Mouse (Mus musculus) right cerebral cortex, adult 2 months (tissue): Measurements from ENCODE around the gene Kazn.

Source experiments
- DNase-seq, 2 experiments: peaks; one replicate each; pipeline ENCODE4 v3.0.0; 2021 to 2022; ENCODE audit warnings: low spot score in 2 of 2

The Kazn gene

DNA sequence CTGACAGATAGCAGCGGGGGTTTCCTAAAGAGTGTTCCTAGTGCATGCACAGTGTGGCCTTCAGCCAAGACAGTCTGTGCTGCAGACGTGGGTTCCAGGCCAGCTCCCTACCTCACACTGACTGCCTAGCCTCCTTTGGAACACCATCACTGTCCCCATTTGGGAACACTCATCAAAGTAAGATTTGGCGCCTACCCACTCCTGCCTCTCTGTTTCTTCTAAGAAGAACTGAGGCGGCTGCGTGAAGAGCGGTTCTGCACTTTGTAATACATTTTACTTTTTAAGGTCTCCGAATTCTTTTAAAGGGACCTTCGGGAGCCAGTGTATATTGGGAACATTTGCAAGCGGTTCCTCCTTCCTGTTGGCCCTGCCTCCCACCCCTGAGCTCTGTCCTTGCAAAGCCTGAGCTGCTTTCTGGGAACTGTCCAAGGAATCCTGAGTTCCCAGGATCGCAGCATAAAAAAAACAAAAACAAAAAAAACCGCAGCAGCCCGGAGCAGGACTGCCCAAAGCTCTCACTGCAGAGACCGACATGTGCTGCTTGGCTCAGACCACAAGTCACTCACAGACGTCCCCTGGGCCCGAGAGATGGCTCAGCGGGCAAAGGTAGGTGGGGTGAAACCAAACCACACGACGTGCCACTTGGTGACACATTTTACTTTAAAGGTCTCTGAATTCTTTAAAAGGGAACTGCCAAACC lies 161.5 kb downstream of the Kazn start:
- peak in 1 of 2 experiments; percentile 31 for DNase-seq

DNA sequence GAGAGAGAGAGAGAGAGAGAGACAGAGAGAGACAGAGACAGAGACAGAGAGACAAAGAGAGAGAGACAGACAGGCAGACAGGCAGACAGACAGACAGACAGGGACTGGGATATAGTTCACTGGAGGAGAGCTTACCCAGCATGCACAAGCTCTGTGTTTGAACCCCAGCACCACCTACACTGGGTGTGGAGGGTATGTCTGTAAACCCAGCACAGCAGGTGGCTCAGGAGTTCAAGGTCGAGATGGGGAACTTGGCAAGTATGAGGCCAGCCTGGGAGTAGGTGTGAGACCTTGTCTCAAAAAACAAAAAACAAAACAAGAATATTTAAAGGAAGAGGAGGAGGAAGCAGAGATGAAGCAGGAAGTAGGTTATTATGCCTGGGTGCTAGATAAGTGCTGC lies 162.3 kb downstream of the Kazn start:
- no peak for DNase-seq

DNA sequence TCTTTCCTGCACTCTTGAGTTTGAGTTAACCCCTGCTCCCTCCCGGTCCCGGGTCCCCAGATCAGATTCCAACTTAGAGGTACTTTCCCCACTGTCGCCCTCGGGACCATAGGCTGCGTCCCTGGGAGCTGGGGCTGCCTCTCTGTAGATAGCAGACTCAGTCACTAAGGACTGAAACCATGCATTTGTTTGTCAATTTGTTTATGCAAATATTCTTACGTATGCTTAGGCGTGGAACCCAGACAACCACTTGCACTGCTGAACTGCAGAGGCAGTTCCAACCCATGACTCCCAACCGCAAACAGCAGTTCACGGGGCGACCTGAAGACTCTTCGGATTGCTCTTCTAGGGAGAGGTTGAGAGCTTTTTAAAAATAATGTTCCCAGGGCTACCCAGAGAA lies 163.3 kb downstream of the Kazn start:
- no peak for DNase-seq

DNA sequence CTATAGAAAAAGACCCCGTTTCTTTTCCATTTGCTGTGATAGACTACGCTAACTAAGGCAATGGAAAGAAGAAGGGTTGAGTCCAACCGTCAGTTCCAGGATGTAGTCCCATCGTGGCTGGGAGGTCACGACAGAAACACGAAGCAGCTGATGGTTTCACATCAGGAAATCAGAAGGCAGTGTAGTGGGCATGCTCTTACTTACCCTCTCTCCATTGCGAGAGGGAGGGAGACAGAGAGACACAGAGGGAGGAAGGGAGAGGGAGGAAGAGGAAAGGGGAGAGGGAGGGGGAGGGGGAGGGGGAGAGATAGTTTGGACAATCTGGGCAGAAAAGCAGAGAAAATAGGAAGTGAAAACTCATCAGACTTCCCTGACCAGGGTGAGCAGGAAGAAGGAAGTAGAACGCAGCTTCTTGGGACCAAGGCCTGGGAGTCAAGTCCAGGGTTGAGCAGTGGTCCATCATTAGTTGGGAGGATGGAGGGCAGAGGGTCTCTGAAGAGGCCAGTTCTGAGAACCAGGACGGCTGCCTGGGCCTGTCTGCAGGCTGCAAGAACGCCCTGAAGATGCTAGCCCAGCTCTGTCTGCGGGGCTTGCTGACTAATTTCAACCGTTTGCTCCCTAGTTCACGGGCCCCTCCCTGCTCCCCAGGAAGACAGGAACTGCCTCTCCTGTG lies 165.0 kb downstream of the Kazn start:
- no peak for DNase-seq

DNA sequence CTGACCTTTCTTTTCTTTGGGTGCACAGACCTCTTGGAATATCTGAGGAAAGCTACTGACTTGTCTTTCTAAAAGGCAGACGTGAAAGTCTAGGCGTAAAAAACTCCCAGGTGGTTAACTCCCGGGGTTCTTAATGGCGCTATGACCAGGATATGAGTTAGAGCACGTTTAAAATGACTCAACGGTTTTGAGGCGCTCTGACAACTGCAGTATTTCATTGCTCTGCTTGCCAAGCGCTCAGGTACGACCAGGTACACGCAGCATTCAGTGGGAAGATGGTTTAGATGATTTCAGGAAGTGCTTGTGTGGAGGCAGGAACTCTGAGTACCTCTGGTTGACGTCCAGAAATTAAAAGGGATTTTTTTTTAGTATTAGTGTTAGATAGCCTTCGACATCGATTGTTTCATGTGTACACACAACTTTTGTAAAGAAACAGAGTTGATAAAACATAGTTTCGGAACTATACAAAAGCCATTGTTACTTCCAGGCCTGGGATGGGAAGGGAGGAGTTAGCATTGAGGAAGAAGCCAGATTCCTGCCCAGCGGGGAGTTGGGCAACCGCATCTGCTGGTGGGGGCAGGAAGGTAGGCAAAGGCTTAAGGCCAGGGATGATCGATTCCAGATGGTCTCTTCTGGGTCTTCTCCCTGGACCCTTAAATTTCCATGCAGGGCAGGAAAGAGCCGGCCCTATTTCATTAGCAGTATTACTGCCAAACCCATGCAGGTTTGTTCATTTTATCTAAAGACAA lies 167.8 kb downstream of the Kazn start:
- no peak for DNase-seq

DNA sequence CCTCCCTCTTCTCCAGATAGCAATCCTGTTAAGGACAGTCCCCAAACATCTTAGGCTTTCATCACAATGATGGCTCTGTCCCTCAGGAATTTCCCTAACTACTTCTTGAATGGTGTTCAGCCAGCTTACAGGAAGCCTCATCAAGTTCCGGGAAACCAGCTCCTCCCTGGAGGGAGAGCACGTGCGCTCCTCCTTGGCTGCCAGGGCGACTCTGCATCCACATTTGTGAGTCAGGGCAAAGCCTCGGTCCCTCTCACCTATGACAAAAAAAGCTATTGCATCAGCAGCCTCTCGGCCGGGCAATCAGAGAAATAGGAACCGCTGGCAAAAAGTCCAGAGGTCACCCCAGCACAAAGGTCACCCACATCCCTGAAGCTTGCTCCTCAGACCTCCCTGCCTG lies 168.4 kb downstream of the Kazn start:
- DNase-seq, result no peak

DNA sequence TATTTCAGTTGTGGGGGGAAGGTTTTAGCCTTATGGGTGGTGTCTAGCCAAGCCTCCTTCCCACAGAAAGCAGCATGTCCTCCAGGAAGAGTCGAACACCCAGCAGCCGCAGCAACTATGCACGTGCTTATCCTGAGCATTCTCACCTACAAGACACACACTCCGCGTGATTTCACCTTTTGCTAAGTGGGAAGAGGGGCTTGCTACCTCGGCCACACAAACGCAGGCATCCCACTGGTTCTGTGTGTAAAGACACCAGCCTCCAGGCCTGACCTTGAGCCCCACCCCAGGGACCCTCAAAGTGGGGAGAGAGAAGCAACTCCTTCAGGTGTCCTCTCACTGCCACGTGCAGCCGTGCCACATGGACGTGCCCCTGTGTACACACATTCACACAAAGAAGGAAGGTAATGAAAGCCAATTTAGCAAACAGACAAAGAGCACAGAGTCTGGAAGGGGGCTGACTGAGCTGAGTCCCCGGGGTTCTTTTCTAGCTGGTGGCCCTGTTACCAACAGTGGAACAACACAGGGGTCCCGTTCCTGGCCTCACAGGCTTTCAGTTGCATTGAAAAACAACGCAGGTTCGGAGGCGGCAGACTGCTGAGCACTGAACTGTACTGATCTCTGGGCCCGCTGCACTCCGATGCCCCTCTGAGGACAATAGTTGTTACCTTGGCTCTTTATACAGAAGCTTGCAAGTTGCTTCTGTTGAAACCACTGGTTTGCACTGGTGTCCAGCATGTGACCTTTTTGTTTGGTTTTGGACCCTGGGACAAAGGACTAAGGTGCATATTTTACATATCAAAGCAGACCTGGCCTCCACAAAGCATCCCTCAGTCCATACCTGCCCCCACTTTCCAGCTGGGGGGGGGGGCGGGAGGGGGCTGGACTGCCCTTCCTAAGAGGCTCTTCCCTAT lies 170.0 kb downstream of the Kazn start:
- DNase-seq, result no peak

DNA sequence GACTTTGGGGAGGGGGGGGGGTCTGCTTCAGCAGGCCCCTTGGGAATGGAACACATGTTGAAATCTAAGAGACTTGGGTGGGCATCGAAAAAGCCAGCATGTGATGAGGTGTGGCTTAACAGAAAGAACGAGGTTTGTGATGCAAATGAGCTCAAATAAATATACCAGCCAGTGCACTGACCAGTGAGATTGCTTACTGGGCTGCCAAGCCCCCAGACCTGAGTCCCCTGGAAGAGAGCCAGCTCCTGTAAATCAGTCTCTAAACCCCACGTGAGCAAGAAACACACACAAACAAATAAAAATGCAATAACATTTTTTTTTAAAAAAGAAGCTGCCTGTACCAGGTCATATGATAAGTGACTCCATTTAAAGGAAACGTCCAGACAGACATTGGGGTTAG lies 172.6 kb downstream of the Kazn start:
- no peak for DNase-seq

DNA sequence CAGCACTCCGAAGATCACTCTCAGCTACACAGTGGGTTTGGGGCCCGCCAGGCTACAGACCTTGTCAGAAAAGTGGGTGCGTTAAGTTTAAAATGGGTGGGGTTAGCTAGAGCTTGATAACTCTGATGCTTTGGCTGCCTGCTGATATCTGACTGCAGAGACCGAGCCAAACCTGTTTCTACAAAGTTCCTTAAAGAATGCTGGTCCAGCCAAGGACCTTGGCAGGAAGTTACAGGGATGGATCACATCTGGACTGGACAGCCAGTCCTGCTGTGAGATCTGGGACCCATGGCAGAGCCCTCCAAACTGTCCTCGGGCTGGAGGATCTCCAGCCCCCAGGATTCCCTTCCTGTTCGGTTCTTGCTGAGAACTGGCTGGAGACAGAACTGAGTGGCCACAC lies 173.4 kb downstream of the Kazn start:
- no peak for DNase-seq

DNA sequence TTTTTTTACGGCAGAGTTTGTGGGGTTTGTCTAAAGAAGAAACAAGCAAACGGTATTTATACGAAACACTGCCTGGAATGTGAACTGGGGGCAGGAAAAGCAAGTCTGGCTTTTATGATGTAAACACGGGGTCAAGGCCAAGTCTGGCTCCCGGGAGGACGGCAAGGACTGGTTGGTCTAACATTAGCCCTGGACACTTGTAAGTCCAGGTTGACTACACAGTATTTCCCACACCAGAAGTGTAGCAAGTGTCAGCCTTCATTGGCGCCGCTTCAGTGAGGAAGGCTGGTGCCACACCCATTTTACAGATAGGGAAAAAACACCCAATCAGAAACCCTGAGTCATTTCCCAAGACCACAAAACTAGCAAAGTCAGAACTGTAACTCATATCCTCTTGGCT lies 173.9 kb downstream of the Kazn start:
- no peak for DNase-seq

DNA sequence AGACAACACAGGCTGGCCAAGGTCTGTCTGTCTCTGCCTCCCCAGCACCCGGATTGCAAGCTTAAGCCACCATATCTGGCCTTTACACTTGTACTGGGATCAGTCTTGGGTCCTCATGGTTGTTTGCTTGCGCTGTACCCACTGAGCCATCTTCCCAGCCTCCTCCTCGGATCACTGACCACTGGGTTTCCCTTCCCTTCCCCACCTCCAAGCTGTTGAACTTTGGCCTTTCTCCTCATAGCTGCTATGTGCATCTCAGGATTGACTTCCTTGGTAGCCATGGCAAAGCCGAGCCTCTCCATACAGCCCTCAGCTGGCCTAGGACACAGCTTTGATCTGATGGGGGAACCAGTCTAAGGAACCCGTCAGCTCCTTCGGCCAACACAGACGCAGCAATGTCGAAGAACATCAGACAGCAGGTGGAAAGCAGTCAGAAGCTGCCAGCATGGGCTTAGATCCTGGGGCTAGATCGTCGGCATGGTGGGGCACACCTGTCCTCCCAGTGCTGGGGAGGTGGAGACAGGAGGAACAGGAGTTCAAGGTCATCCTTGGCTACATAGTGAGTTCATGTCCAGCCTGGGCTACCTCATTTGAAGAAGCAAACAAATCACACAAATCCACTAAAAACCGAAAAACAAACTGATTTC lies 174.5 kb downstream of the Kazn start:
- DNase-seq, result no peak

DNA sequence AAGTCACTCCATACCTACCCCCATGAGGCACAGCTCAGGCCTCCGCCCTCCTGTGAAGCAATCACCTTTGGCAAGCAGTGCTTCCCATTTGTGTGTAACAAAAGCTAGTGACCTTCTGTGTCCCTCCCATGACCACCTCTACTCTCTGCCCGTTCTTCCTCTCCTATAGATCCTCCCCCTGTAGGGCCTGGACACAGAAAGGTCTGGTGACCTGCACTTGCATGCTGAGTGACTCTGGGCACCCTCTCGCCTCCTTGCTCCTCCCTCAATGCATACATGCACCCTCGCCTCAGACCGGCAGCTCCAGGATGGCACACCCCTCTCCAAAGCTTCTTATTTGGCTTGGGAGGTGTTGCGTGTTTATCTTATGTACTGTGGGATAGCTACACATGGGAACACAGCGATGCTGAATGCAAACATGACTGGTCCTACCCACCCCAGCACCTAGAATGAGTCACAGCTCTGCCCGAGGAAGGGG lies 176.1 kb downstream of the Kazn start:
- no peak for DNase-seq

DNA sequence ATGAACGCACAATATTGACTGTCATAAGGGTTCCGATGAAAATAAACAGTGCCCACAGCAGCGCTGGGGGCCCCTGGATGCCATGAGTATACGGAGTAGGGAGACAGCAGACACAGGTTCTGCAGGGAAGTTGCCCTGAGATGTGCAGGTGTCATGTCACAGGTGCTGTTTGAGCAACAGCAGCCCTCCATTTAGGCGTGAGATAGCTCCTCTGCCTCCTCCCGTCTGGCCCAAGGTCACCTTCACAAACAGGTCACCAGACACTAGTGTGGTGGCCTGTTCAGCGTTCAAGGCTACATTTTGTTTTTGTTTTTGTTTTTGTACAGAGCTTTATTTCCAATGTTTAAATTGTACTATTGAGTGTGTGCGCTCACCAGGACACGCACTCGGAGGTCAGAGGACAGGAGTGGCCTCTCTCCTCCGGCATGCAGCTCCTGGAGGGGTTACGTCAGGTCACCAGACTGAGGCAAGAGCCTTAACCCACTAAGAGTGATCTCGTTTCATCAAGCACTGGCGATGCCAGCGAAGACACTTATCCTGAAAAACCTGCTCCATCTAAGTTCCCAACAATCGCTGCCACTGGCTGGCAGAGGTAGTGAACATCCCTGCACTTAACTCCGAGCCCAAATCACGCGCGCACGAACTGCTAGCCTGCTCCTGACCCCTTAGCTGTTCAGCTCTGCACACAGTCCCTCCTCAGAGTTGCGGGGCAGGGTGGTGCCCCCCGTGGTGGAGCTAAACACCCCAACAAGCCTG lies 177.5 kb downstream of the Kazn start:
- DNase-seq, result no peak

DNA sequence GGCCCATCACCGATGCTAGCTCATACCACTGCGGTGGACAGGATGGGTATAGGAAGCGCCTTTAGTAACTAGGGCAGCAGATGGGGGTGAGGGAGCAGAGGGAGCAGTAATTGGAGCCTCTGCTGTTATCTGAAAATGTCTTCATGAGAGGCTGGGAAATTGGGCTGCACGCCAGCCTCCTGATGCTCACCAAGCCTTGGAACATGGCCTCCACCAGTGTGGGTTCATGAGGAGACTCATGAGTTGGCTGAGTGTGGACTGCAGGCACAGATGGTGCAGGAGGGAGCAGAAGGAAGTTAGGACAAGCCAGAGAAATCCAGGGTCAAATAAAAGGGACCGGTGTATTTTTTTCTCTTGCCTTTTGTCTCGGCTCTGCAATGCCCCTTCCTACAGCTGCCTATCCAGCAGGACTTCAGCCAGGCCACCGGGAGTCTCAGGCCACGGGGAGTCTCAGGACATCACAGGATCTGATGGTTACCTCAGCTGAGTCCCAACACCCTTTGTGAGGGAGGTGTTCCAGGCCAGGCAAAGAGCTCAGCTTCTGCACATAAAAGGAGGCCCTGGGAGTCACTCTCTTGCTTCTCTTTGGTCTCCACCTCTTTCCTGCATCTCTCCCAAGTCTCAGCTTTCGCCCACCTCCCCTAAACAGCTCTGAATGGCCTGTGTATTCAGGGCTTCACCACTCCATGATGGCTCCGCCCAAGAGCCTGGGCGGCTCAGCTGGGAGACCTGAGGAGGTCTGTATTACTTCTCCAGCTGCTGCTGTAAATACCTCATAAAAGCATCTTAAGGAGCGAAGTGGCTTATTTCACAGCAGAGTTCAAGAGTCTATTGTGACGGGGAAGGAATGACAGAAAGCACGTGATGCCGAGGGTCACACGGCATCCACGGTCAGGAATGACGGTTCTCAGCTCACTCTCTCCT lies 178.5 kb downstream of the Kazn start:
- DNase-seq, result no peak

DNA sequence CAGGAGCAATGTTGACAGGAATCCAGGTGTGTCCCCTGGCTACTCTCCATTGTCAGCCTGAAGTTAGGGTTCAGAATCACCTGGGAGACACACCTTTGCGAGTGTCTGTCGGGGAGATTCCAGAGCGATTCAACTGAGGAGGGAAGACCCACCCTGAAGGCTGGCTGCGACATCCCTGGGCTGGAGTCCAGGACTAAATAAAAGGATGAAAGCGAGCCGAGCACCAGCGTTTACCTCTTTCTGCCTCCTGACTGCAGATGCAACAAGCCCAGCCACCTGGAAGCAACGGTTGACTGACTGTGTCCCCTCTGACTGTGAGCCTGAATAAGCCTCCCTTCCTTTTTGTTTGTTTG lies 179.4 kb downstream of the Kazn start:
- DNase-seq, result no peak

DNA sequence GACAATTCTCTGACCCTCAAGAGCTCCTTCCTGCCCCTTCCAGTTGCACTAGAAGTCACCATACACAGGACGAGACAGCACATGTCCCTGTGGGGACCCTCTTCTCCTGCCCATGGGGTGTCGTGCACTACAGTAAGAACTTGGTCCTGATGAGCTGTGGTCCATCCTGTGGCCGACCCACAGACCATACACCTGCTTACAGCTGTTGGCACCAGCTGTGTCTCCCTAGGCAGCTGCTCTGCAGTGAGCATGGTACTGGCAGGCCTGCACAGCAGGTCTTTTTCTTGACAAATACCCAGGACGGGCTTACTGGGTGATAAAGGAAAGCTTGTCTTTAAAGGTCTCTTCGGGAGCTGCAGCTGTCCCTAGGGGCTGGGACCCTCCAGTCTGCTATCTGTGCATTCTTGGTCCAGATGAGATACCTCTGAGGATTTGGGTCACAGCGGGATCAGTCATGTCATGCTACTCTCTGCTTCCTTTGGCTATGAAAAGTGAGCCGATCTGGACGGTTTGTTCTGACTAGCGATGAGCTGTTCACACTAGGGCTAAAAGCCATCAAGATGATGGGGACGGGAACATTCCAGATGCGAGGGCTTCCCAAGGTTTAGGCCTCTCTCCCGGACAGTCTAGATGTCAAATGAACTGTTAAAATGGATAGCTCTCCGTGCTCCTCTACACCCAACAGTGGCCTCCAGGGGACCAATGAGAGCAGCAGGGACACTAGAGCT lies 179.9 kb downstream of the Kazn start:
- DNase-seq, result no peak

DNA sequence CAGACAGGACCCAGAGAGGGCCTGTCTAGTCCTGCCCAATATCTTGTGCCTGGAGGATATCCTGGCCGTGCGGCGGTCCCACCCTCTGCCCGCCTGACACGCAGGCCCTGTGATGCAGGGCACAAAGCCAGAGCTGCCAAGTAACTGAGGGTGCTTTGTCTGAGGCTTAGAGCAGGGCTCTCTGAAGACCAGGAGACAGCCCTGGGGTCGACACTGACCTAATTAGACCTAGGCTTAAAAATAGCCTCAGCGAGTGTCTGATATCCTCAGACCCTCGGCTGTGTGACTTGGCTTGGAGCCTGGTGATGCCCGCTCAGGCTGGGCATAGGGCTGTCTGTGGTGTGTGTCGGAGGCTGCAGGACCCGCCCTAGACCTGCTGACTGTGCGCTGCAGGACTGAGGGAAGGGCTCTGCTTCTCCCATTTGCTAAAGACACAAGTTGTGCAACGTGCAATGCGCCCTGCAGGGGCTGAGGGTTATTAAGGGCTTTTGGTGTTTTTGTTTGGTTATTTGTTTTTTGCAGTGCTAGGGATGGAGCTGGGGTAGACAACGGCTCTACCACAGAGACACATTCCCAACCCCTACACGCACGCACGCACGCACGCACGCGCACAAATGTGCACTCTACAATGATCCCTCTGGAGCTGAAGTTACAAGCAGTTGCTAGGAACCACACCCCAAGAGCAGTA lies 181.5 kb downstream of the Kazn start:
- DNase-seq, result peak in 1 of 2 experiments; percentile 25

DNA sequence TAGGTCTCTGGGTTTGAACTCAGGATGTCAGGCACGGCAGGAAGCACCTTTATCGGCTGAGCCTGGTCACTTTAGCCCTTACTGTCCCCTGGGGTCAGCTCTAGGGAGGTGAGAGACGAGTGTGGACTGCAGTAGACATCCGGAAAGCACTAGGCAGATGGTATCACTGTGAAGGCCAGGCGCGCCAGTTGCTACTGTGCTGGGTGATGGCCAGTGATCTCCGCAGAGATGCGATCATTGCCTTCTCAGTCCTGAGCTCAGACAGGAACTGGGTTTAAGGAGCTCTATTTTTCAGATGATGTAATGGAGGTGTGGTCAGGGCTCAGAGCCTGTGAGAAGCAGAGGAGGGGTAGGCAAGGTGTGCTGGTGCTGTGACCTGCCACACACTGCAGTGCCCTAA lies 183.6 kb downstream of the Kazn start:
- DNase-seq, result no peak
